Mouse (Mus musculus) liver, embryonic 12.5 days (tissue): Measurements from ENCODE around the gene Hipk2. TPM values are rescaled to one million over a fixed set of nuclear protein-coding genes. Genes with fewer than 3 reads are reported as not detected.

Source experiments
- ATAC-seq: fragments of 200-750 bp; cut with Nextera tagmentation; 2 replicates; pipeline ENCODE4 v1.8.0; 2017; ENCODE audit warnings: moderate number of reproducible peaks, mild to moderate bottlenecking, moderate library complexity
- H3K27ac ChIP-seq: fragments of 300-500 bp; sonication (generic); 2 replicates; pipeline ENCODE4 v1.5.1; 2016; ENCODE audit warnings: mild to moderate bottlenecking
- H3K27me3 ChIP-seq: fragments of 300-500 bp; sonication (generic); replicated peaks from 2 replicates; pipeline ENCODE4 v1.6.1; 2016; ENCODE audit warnings: mild to moderate bottlenecking, moderate library complexity
- H3K36me3 ChIP-seq: fragments of 300-500 bp; sonication (generic); 2 replicates; pipeline ENCODE4 v1.6.1; 2016; ENCODE audit warnings: mild to moderate bottlenecking, moderate library complexity
- H3K4me1 ChIP-seq: fragments of 300-500 bp; sonication (generic); 2 replicates; pipeline ENCODE4 v1.6.1; 2016
- H3K4me2 ChIP-seq: fragments of 300-500 bp; sonication (generic); 2 replicates; pipeline ENCODE4 v1.6.1; 2016; ENCODE audit warnings: mild to moderate bottlenecking, moderate library complexity
- H3K4me3 ChIP-seq: fragments of 300-500 bp; sonication (generic); 2 replicates; pipeline ENCODE4 v1.5.1; 2016; ENCODE audit warnings: mild to moderate bottlenecking, moderate library complexity
- H3K9ac ChIP-seq: fragments of 300-500 bp; sonication (generic); 2 replicates; pipeline ENCODE4 v1.6.1; 2016; ENCODE audit warnings: mild to moderate bottlenecking, moderate library complexity
- H3K9me3 ChIP-seq: fragments of 300-500 bp; sonication (generic); replicated peaks from 2 replicates; pipeline ENCODE4 v1.6.1; 2016; ENCODE audit warnings: mild to moderate bottlenecking, moderate library complexity
- WGBS: fragments of 180-500 bp; shearing (Covaris S2); methylation state at CpG from one replicate; pipeline ENCODE4 v1.1.7; 2016; ENCODE audit not compliant: insufficient replicate concordance; 5-methylcytosine and 5-hydroxymethylcytosine counted together
- polyA plus RNA-seq: library from polyadenylated mRNA; unstranded; fragments of >200 nt; fragmentation: Nextera tagmentation; extraction: Ambion mirVana; gene quantifications from 2 replicates; pipeline ENCODE4 v1.2.1, GENCODE M21; 2016

Hipk2 gene
- polyA plus RNA-seq, 1 experiment from 2014 or later: 26.8 TPM

- Histone ChIP-seq H3K9me3 (no peaks in the 10 kb centered on the region), H3K27me3 (no peaks in the 10 kb centered on the region), H3K4me1 (peaks cover 90% of the 10 kb centered on the region), H3K9ac (no peak overlapping the region), H3K4me3 (no peak overlapping the region), H3K36me3 (peaks cover 27% of the 10 kb centered on the region), H3K27ac (peak overlapping the region; percentile 75), H3K4me2 (peak overlapping the region; percentile 45)
- WGBS: 37% methylated on average over 3 of the region's 3 CpGs
- ATAC-seq: peak; percentile 82
Observed at GRCm38 (mm10) chr6:38863595-38863994, 12.4 kb downstream of the Hipk2 start.

GRCm38 (mm10) chr6:38860301-38860700 lies 15.7 kb downstream of the Hipk2 start:
- no peaks in the 10 kb centered on the region for H3K9me3 ChIP-seq
- H3K27ac ChIP-seq: peak overlapping the region; percentile 59
- H3K4me3 ChIP-seq: no peak overlapping the region
- no peaks in the 10 kb centered on the region for H3K27me3 ChIP-seq
- ATAC-seq: no peak
- WGBS: 86% methylated on average over 2 of the region's 2 CpGs
- peaks cover 83% of the 10 kb centered on the region for H3K4me1 ChIP-seq
- no peak overlapping the region for H3K4me2 ChIP-seq
- H3K9ac ChIP-seq: no peak overlapping the region
- H3K36me3 ChIP-seq: peaks cover 9% of the 10 kb centered on the region

GRCm38 (mm10) chr6:38859819-38860218 lies 16.1 kb downstream of the Hipk2 start:
- Histone ChIP-seq H3K9ac (no peak overlapping the region), H3K27me3 (no peaks in the 10 kb centered on the region), H3K4me3 (no peak overlapping the region), H3K9me3 (no peaks in the 10 kb centered on the region), H3K27ac (peak overlapping the region; percentile 50; the same call in 1 of the 2 replicates), H3K4me2 (no peak overlapping the region), H3K4me1 (peaks cover 83% of the 10 kb centered on the region), H3K36me3 (peaks cover 9% of the 10 kb centered on the region)
- no peak for ATAC-seq
- WGBS: 94% methylated on average over 1 of the region's 1 CpGs

GRCm38 (mm10) chr6:38853561-38853992 lies 22.4 kb downstream of the Hipk2 start:
- peaks cover 9% of the 10 kb centered on the region; the same call in 1 of the 2 replicates for H3K36me3 ChIP-seq
- H3K4me3 ChIP-seq: no peak overlapping the region
- WGBS: 75% methylated on average over 5 of the region's 5 CpGs
- peaks cover 93% of the 10 kb centered on the region for H3K4me1 ChIP-seq
- peak overlapping the region; percentile 43; the same call in 1 of the 2 replicates for H3K27ac ChIP-seq
- H3K4me2 ChIP-seq: peak overlapping the region; percentile 11; the same call in 1 of the 2 replicates
- H3K9me3 ChIP-seq: no peaks in the 10 kb centered on the region
- no peak for ATAC-seq
- H3K9ac ChIP-seq: peak overlapping the region; percentile 29; the same call in 1 of the 2 replicates
- no peaks in the 10 kb centered on the region for H3K27me3 ChIP-seq

GRCm38 (mm10) chr6:38851740-38852139 lies 24.2 kb downstream of the Hipk2 start:
- peaks cover 97% of the 10 kb centered on the region for H3K4me1 ChIP-seq

GRCm38 (mm10) chr6:38850715-38851259 lies 25.2 kb downstream of the Hipk2 start:
- peaks cover 99% of the 10 kb centered on the region for H3K4me1 ChIP-seq
- WGBS: 69% methylated on average over 6 of the region's 6 CpGs
- no peaks in the 10 kb centered on the region for H3K9me3 ChIP-seq
- H3K4me2 ChIP-seq: no peak overlapping the region
- no peak overlapping the region for H3K27ac ChIP-seq
- no peak overlapping the region for H3K4me3 ChIP-seq
- H3K36me3 ChIP-seq: peaks cover 10% of the 10 kb centered on the region; the same call in 1 of the 2 replicates
- ATAC-seq: no peak
- no peak overlapping the region for H3K9ac ChIP-seq
- no peaks in the 10 kb centered on the region for H3K27me3 ChIP-seq

More at GRCm38 (mm10) chr6:38851740-38852139, 24.2 kb downstream of the Hipk2 start:
- Histone ChIP-seq H3K27ac (peak overlapping the region; percentile 53), H3K27me3 (no peaks in the 10 kb centered on the region), H3K4me3 (no peak overlapping the region), H3K9me3 (no peaks in the 10 kb centered on the region), H3K4me2 (peak overlapping the region; percentile 11), H3K9ac (peak overlapping the region; percentile 20; the same call in 1 of the 2 replicates), H3K36me3 (peaks cover 9% of the 10 kb centered on the region; the same call in 1 of the 2 replicates)
- ATAC-seq: peak; percentile 50; the same call in 1 of the 2 replicates
- WGBS: 58% methylated on average over 2 of the region's 2 CpGs

- H3K9me3 ChIP-seq: no peaks in the 10 kb centered on the region
- H3K4me1 ChIP-seq: peaks cover 92% of the 10 kb centered on the region
- no peak overlapping the region for H3K9ac ChIP-seq
- WGBS: 78% methylated on average over 3 of the region's 3 CpGs
- no peak overlapping the region for H3K4me3 ChIP-seq
- no peak overlapping the region for H3K4me2 ChIP-seq
- H3K27ac ChIP-seq: peak overlapping the region; percentile 50; the same call in 1 of the 2 replicates
- no peak for ATAC-seq
- H3K36me3 ChIP-seq: peaks cover 15% of the 10 kb centered on the region
- no peaks in the 10 kb centered on the region for H3K27me3 ChIP-seq
Observed at GRCm38 (mm10) chr6:38847958-38848910, 27.7 kb downstream of the Hipk2 start.

GRCm38 (mm10) chr6:38847447-38847846 lies 28.5 kb downstream of the Hipk2 start:
- Histone ChIP-seq H3K27ac (peak overlapping the region; percentile 50), H3K9me3 (no peaks in the 10 kb centered on the region), H3K27me3 (no peaks in the 10 kb centered on the region), H3K4me2 (peak overlapping the region; percentile 15), H3K4me1 (peaks cover 92% of the 10 kb centered on the region), H3K9ac (0 out of 2 replicates have a peak overlapping the region, but pooled peaks have one; percentile 9), H3K36me3 (peaks cover 19% of the 10 kb centered on the region), H3K4me3 (no peak overlapping the region)
- ATAC-seq: no peak
- 61% methylated on average over 1 of the region's 1 CpGs for WGBS

GRCm38 (mm10) chr6:38846330-38847195 lies 29.4 kb downstream of the Hipk2 start:
- H3K27ac ChIP-seq: peak overlapping the region; percentile 50

GRCm38 (mm10) chr6:38845876-38846275 lies 30.1 kb downstream of the Hipk2 start:
- H3K27me3 ChIP-seq: no peaks in the 10 kb centered on the region
- peaks cover 89% of the 10 kb centered on the region for H3K4me1 ChIP-seq
- peak overlapping the region; percentile 37; the same call in 1 of the 2 replicates for H3K27ac ChIP-seq
- H3K9me3 ChIP-seq: no peaks in the 10 kb centered on the region
- H3K4me3 ChIP-seq: no peak overlapping the region
- H3K9ac ChIP-seq: no peak overlapping the region
- H3K4me2 ChIP-seq: no peak overlapping the region
- peaks cover 24% of the 10 kb centered on the region for H3K36me3 ChIP-seq
- no peak for ATAC-seq
- WGBS: 78% methylated on average over 5 of the region's 5 CpGs

More at GRCm38 (mm10) chr6:38846330-38847195, 29.4 kb downstream of the Hipk2 start:
- Histone ChIP-seq H3K27me3 (no peaks in the 10 kb centered on the region), H3K4me3 (no peak overlapping the region), H3K9ac (peak overlapping the region; percentile 9; the same call in 1 of the 2 replicates), H3K4me2 (peak overlapping the region; percentile 15), H3K9me3 (no peaks in the 10 kb centered on the region), H3K4me1 (peaks cover 88% of the 10 kb centered on the region), H3K36me3 (peaks cover 19% of the 10 kb centered on the region)
- ATAC-seq: peak; percentile 65
- 57% methylated on average over 6 of the region's 6 CpGs for WGBS

GRCm38 (mm10) chr6:38845117-38845516 lies 30.8 kb downstream of the Hipk2 start:
- H3K4me1 ChIP-seq: peaks cover 89% of the 10 kb centered on the region
- H3K9ac ChIP-seq: no peak overlapping the region
- no peak overlapping the region for H3K27ac ChIP-seq
- H3K9me3 ChIP-seq: no peaks in the 10 kb centered on the region
- H3K27me3 ChIP-seq: no peaks in the 10 kb centered on the region
- H3K4me2 ChIP-seq: no peak overlapping the region
- no peak for ATAC-seq
- WGBS: 87% methylated on average over 1 of the region's 1 CpGs
- peaks cover 32% of the 10 kb centered on the region for H3K36me3 ChIP-seq
- no peak overlapping the region for H3K4me3 ChIP-seq
